Mouse (Mus musculus) cerebellum, adult 9-11 months (tissue): ENCODE measurements around the gene Il11.

Experiments
- DNase-seq: peaks from one replicate; pipeline ENCODE4 v3.0.0; 2022

Gene Il11

DNA sequence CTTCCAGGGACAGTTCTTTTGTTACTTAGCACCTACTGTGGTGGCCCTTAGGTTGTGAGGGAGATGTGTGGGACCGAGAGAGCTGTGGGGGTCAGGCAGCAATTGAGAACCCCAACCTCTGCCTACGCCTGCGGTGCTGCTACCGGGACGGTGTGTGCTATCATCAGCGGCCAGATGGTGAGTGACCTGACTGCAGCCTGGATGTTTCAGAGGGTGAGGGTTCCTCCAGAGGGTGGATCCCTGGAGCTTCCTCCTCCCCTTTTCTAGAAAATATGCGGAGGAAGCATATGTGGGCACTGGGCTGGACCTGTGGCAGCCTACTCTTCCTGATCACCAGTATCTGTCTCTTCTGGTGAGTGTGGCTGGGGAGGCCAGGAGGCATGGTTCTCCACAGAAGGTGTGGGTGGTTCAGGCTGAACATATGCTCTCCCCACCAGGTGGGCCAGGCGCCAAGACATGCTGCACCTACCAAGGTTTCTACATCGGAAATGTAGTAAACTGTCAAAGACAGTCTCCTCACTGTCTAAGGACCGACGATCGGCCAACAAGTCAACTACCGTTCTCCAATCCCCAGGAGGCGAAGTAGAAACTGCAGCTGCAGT lies 1.1 kb upstream of the Il11 start:
- DNase-seq: peak; percentile 85

- no peak for DNase-seq
Observed at GRCm38 (mm10) chr7:4782130-4782529, 529 bp downstream of the Il11 start.

DNA sequence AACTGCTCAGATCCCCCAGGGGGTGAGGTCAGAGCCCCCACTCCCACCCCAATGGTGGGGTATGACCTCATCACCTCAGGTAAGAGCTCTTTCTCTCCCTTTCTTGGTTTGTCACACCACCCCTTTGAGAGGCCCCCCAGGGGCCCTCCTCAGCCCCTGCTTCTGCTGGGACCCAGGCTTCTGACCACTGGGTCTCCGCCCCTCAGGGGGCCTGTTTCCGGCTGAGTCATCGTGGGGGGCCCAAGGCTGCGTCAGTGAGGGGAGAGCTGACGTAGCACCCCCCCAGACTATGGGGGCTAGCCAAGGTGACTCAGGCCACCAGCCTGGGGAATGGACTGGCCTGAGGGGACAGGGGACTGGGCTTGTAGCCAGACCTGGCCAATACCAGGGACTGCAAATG lies 2.7 kb downstream of the Il11 start:
- no peak for DNase-seq

- no peak for DNase-seq
Observed at GRCm38 (mm10) chr7:4777851-4778637, 4.6 kb downstream of the Il11 start.

DNA sequence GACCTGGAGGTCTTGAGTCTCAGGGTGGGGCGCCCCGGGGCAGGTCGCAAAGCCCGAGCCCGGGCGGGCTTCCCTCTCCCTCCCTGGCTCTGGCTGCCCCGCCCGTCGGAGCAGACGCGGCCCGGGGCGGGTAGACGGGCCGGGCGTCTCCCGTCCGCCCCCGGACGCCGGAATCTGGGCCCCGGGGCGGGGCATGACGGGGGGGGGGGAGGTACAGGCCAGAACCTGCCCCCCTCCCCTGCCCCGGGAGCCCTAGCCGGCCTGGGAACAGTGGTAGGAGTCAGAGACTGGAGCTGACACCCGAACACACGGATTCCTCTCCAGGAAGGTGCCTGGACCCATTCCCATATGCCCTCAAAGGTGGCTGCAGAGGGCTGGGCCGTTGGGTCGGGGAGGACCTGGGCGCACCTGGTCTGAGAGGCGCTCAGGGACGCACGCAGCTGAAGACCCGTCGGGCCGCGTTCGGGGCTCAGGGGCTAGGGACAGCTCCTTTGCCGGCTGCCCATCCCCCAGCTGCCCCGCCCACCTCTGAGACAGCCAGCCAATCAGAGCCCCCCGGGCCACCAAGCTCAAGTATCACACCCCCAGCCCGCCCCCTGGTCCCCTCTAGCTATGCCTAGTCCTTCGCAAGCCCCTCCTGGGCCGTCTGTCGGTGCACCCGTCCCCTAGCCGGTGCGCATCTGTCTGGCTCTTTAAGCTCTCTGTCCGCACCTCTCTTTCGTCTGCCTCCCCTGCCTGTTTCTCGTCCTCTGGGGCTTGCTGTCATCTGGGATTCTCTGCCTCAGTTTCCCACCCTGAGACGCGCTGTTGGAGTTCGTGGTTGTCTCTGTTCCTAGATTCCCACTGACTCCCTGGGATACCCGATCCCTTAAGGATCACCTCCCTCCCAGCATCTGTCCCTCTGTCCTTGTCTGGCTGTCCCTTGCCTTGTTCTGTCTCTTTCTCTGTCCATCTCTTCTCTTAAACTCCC lies 5.5 kb downstream of the Il11 start:
- peak; percentile 17 for DNase-seq

DNA sequence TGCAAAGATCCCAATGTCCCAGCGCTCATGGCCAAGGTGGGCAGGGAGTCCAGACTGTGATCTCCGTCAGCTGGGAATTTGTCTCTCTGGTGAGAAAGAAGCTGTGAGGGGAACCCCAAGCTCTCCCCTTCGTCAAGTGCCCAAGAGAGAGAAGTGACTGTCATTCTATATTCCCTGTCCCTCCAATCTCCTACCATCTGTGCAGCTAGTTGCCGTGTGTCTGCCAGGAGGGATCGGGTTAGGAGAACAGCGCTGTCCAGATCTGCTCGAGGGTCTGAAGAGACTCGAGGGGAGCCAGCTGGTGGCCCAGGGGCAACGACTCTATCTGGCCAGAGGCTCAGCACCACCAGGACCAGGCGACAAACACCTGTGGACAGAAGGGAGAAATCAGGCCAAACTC lies 6.5 kb downstream of the Il11 start:
- no peak for DNase-seq

DNA sequence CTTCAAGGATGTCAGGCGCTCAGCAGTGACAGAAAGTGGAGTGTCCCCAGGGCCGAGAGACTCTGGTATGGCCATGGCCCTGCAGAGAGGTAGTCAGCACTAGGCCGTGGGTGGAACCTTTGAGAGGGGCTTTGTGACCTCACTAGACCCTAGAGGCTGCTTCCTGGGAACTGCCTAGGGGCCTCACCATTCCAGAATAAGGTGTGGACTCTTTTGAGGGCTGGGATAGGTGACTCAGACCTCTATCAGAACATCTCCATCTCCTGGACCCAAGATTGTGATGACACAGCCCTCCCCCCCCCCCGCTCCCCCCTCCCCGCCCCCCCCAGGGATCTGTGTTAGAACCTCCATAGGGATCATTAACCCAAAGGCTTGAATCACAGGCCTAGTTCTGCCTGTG lies 11.5 kb downstream of the Il11 start, which contains the start of gene Fam71e2:
TSS of gene Fam71e2 (minus strand) at position 101 of the 400 bp plus-strand sequence.
- no peak for DNase-seq

DNA sequence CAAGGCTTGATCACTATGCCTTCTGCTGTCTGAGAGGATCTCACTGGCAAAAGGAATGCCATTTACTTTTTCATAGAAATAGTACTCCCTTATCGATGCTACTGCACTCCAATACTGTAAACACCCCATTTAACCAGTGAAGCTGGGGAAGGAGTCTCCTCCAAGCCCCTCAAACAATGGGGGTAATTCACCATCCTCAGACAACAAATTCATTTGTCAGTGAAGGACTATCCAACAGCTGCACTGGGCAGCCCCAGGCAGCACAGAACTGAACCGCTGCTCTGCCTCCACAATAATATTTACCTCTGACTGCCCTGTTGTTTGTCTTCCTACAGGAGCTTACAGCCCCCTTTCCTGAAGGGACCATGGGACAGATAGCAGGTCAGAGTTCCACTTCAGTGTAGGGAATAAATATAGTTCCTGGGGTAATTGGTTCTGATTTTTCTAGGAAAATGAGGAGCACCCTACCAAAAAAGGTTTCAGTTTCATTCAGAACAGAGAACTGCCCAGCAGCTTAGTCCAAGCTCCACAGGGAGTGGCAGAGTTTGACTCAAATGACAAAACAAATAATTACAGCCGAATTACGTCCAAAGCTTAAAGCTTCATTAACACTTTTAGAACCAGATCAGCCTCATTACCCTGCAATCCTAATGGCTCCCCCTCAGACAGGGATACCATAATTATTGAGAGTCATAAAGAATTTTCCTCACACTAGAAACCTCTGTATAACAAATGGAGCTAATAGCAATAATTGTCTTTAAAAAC lies 17.5 kb downstream of the Il11 start:
- no peak for DNase-seq

GRCm38 (mm10) chr7:4759670-4760069 lies 23.0 kb downstream of the Il11 start:
- DNase-seq: no peak

- DNase-seq: no peak
Observed at GRCm38 (mm10) chr7:4752821-4753570, 29.7 kb downstream of the Il11 start, which contains the start of gene Cox6b2. Gene Cox6b2, minus strand, starts transcription at chr7:4753094.

DNA sequence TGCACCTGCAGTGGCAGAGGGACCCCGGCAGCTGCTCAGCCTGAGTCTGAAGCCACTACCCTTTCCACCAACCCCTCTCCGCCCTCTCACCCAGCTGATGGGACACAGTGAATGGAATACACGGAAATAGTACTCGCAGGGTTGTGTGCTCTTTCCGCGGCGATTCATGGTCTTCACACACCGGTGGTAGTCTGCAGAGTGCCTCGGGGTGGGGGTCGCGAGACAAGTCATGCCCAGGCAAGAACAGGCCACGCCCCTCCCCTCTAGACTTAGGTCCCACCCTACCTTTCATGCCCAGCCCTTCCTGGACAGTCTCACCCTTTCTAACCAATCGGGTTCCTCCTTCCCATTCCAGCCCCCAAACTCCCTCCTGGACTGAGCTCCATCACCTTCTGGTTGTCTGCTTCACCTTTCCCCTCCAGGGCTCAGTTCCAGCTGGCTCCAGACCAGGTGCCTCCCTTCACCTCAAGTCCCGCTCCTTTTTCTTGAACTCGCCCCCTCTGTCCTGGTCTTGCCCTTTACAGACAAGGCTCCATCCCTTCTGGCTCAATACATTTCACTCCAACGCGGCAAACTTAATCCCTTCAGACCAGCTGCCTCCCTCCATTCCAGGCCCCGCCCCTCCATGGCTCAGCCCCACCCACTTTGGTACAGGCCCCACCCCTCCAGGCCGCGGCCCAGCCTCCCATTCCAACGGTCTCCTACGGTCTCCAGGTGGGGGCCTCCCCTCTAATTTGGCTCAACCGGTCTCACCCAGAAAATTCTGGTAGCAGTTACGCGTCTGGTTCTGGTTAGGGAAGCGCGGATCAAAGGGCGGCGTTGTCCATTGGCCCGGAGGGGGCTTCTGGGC lies 30.5 kb downstream of the Il11 start:
- no peak for DNase-seq

DNA sequence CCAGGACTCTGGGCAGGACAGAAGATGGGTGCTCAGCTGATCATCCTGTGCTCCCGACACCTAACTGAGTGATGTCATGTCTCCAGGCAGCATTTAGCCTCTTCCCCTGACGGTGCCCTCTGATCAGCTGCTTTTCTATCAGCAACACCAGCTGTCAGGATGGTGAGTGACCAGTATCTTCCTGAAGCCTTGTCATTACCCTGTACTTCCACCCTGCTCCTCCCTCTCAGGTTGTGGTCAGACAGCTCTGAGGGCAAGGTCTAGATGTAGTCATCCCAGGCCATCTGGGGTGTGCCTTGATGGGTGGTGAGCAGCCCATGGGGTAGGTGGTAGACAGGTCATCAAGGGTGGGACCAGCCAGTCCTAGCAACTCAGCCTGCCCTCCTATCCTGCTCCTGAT lies 33.5 kb downstream of the Il11 start:
- DNase-seq: no peak

- no peak for DNase-seq
Observed at GRCm38 (mm10) chr7:4748321-4748720, 34.3 kb downstream of the Il11 start.

DNA sequence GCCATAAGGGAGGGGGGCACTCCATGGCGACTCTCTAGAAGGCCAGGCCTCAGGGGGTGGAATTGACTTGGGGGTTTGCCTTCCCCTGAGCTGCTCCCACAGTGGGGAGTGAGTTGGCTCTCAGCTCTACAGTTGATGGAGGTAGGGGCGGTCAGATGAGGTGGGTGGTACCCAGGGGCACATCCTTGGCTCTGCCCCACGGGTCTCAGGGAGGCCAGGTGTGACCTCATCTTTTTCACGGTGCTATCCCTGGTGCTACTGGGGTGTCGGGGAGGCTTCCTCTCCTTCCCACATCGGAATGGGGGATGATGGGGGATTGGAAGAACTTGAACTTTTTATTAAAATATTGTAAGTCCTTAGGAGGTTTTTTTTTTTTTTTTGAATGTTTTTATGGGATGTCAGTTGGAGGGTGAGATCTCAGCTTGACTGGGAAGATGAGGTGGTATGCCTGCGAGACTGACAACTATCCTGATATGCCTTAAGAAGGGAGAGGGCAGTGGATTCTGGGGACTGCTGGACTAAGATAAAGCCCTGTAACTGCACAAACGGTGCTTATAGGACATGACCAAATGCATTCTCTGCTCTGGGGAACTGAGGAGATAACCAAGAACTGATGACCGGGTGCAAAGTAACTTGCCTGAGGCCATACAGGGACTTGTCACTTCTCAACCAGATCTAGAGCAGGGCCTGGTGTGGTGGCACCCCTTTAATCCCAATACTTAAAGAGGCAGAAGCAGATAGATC lies 35.3 kb downstream of the Il11 start:
- DNase-seq: no peak

DNA sequence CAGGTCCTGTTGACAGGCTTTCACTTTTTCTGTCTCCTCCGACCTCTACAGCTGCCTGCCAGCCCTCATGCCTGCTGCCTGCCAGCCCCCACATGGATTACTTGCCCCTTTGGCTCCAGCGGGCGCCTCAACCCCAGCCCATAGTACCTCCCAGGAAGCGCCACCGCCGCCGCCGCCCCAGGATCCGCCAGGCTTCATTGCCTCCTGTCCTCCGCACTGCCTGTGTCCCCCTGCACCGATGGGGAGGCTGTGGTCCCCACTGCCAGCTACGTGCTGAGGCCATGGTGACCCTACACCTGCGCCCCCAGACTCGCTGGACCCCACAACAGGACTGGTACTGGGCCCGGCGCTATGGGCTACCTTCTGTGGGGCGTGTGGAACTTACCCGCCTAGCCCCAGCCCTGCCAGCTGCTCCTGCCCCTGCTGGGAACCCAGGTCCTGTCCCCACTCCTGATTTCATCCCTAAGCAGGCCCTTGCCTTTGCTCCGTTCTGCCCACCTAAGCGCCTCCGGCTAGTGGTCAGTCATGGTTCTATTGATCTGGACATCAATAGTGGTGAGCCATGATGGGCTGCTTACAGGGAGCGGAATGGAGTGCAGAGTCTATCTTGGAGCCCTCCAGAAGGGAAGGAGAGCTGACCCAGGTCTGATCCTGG lies 36.2 kb downstream of the Il11 start:
- no peak for DNase-seq

GRCm38 (mm10) chr7:4744886-4745285 lies 37.8 kb downstream of the Il11 start:
- no peak for DNase-seq

DNA sequence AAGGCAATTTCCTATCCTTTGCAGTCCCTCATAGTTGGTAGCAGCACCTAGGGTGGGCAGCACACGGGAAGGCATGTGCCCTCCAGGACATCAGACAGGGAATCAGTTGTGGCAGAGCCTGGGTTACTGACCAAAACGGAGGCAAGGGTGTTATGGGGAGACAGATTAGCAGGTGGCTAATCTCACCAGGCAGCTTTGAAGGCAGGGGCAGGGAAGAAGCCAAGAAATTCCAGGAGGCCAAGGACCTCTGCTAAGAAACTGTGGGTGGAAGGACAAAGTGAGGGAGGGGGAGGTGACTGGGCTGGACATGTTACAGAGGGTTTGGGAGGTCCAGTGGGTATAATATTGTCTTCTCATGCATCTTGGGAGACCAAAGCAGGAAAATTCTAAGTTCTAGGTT lies 39.3 kb downstream of the Il11 start:
- no peak for DNase-seq

DNA sequence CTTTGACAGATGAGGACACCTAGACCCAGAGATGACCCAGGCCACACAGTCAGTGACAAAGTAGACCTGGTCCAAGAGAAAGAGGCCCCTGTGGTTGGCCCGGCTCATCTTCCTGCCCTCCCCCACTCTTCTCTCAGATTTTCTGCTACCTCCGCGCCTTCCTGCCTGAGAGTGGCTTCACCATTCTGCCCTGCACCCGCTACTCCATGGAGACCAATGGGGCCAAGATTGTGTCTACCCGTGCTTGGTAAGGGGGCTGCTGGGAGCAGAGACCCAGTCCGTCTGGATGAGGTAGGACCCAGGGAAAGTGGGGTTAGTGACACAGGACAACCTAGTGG lies 40.2 kb downstream of the Il11 start:
- peak; percentile 53 for DNase-seq

DNA sequence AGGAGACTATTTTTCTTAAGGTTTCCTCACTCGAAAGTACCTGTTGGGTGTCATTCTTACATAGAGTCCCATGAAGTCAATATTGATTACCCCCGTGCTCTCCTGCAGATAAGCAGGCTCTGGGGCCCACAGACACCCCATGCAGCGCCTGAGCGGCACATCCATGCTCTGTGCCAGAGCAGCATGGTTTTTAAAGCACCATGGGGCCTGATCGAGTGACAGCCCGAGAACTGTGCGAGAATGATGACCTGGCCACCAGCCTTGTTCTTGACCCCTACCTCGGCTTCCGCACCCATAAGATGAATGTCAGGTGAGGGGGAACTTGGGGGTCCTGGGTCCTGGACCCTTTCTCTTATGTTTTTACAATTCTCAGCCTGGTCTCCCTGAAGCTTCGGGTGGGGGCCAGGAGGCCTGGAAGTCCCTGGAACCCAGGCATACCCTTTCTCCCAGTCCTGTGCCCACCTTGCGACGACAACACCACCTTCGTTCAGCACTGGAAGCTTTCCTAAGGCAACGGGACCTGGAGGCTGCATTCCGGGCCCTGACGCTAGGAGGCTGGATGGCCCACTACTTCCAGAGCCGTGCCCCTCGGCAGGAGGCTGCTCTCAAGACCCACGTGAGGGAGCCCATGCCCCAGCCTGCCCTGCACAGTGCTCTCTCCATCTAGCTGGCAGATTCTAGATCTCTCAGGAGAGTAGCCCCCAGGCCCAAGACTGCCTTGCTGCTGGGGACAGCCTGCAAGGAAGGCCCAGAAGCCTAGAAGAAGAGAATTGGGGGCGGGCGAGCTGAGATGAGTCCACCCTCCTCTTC lies 40.8 kb downstream of the Il11 start:
- DNase-seq: peak; percentile 63
